Mouse (Mus musculus) megakaryocyte progenitor cell, adult 5-6 weeks (primary cell): ENCODE results near the gene Kcnh4. TPM values are rescaled to one million over a fixed set of nuclear protein-coding genes. Genes with fewer than 3 reads are reported as not detected.

Source experiments
- ATAC-seq: replicated peaks from 2 replicates; pipeline ENCODE4 v1.8.0; 2016; ENCODE audit warnings: mild to moderate bottlenecking, moderate TSS enrichment, inconsistent platforms; ENCODE audit not compliant: poor library complexity
- total RNA-seq, 2 experiments: library from RNA; stranded (forward) in 1 of 2; stranded (reverse) in 1 of 2; fragments of 157-497, 149-512 nt in 1 of 2; fragments of 200-1000 nt in 1 of 2; gene quantifications; 2 replicates each; pipeline versions ENCODE4 v1.2.3 to v1.2.4; 2015 to 2017

Kcnh4 gene
- total RNA-seq, 2 experiments from 2014 or later = not detected

- ATAC-seq = no peak
These were observed 46.6 kb downstream of the Kcnh4 start for GRCm38 (mm10) chr11:100713174-100713573.

GRCm38 (mm10) chr11:100711783-100712615 lies 47.7 kb downstream of the Kcnh4 start, which contains the start of gene Kat2a:
Gene Kat2a (minus strand): TSS chr11:100712465.
- peak; percentile 63 for ATAC-seq

- no peak for ATAC-seq
These were observed 48.8 kb downstream of the Kcnh4 start for GRCm38 (mm10) chr11:100710977-100711376.

- ATAC-seq = no peak
These were observed 49.2 kb downstream of the Kcnh4 start for GRCm38 (mm10) chr11:100710528-100710927.

GRCm38 (mm10) chr11:100709201-100709810 lies 50.4 kb downstream of the Kcnh4 start:
- ATAC-seq = no peak

- ATAC-seq = no peak
These were observed 54.5 kb downstream of the Kcnh4 start for GRCm38 (mm10) chr11:100705095-100705747.

- ATAC-seq = peak; percentile 67
These were observed 55.8 kb downstream of the Kcnh4 start, which contains the start of gene Dhx58 for GRCm38 (mm10) chr11:100703851-100704531. Gene Dhx58 (minus strand): TSS chr11:100704271.

GRCm38 (mm10) chr11:100703366-100703765 lies 56.4 kb downstream of the Kcnh4 start:
- ATAC-seq = 0 out of 2 replicates have a peak, but pooled peaks have one; percentile 4

GRCm38 (mm10) chr11:100702906-100703305 lies 56.8 kb downstream of the Kcnh4 start:
- peak; percentile 15; the same call in 1 of the 2 replicates for ATAC-seq

GRCm38 (mm10) chr11:100702081-100702851 lies 57.5 kb downstream of the Kcnh4 start:
- ATAC-seq = peak; percentile 66

GRCm38 (mm10) chr11:100701301-100701700 lies 58.4 kb downstream of the Kcnh4 start:
- ATAC-seq = peak; percentile 56

GRCm38 (mm10) chr11:100700710-100701109 lies 59.0 kb downstream of the Kcnh4 start:
- no peak for ATAC-seq

- ATAC-seq = no peak
These were observed 61.8 kb downstream of the Kcnh4 start for GRCm38 (mm10) chr11:100697921-100698320.

- peak; percentile 96 for ATAC-seq
These were observed 64.8 kb downstream of the Kcnh4 start for GRCm38 (mm10) chr11:100694926-100695325.

- ATAC-seq = no peak
These were observed 66.6 kb downstream of the Kcnh4 start for GRCm38 (mm10) chr11:100693154-100693553.

GRCm38 (mm10) chr11:100692164-100692616 lies 67.6 kb downstream of the Kcnh4 start, which contains the start of gene Zfp385c:
Gene Zfp385c (minus strand): TSS chr11:100692455.
- ATAC-seq = 0 out of 2 replicates have a peak, but pooled peaks have one; percentile 18

GRCm38 (mm10) chr11:100690389-100690788 lies 69.4 kb downstream of the Kcnh4 start:
- ATAC-seq = no peak
